Mouse (Mus musculus): Measurements from ENCODE around the gene Atp2c2.

Gene Atp2c2

GRCm38 (mm10) chr8:119784676-119785075 is 84.9 kb downstream of the Atp2c2 start:
- DNase-seq (ENCODE audit: low read depth, low spot score): no peak

DNA sequence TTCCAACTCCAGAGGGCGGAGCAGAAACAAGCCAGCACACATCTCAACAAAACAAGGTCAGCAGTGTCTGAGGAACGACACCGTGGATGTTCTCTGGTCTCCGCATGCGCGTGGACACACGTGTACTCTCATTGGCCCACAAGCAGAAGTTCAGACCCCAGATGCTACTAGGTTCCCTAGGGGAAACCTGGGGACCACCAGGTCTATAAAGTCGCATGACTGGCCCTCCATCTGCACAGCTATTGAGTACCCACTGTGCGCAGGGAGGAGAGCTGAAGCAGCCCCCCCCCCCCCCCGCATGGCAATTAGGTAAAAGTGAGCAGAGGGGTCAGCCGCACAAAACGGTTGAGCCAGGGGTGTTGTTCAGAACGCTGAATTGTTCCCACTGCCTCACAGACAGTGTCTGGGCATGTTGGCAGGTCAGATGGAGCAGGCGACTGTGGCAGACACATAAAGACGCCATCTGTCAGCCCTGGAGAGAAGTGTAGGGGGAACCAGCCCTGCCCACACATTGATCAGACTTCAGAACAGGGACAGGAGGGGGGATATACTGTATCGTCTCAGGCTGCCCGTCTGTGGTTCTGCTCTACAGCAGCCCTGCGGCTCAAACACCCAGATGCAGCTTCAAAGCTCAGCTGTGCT is 86.1 kb downstream of the Atp2c2 start:
- peak; percentile 35 for DNase-seq (ENCODE audit: low read depth, low spot score)

- no peak for DNase-seq (ENCODE audit: low read depth, low spot score)
These were observed 87.1 kb downstream of the Atp2c2 start for GRCm38 (mm10) chr8:119786871-119787270.

- DNase-seq (ENCODE audit: low read depth, low spot score): no peak
These were observed 87.5 kb downstream of the Atp2c2 start for GRCm38 (mm10) chr8:119787341-119787740.

DNA sequence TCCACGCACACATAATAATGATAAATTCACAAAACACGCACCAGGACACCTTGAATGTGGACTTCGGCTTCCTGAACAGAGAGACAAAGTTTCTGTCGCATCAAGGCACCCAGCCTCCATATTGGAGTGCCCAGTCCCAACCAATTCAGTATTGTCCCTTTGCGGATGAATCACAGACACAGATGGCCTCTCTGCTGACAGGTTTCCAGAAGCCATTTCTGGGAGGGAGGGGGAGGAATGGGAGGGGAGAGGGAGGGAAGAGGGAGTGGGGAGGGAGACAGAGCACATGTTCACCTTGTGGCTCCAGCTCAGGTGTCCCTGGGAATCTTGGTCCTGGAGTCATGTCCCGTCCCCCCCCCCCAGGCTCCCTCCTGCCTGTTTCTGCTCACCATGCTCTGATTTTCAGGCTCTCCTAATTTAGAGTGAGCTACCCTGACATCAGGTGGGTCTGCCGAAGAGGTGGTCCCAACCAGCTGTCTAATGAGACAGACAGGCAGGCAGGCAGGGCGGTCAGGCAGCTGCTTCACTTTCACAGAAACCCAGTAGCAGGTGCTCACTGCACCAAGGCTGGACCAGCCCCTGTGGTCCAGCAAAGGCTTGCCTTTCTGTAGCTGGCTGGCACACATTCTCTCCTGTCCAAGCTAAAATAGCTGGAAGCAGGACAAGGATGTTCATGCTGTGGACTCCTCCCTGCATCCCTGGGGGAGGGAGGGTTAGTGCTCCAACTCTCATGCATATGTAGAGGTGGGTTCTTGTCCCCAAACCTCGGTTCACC is 89.0 kb downstream of the Atp2c2 start:
- DNase-seq (ENCODE audit: low read depth, low spot score): no peak

GRCm38 (mm10) chr8:119789581-119789980 is 89.8 kb downstream of the Atp2c2 start:
- no peak for DNase-seq (ENCODE audit: low read depth, low spot score)

DNA sequence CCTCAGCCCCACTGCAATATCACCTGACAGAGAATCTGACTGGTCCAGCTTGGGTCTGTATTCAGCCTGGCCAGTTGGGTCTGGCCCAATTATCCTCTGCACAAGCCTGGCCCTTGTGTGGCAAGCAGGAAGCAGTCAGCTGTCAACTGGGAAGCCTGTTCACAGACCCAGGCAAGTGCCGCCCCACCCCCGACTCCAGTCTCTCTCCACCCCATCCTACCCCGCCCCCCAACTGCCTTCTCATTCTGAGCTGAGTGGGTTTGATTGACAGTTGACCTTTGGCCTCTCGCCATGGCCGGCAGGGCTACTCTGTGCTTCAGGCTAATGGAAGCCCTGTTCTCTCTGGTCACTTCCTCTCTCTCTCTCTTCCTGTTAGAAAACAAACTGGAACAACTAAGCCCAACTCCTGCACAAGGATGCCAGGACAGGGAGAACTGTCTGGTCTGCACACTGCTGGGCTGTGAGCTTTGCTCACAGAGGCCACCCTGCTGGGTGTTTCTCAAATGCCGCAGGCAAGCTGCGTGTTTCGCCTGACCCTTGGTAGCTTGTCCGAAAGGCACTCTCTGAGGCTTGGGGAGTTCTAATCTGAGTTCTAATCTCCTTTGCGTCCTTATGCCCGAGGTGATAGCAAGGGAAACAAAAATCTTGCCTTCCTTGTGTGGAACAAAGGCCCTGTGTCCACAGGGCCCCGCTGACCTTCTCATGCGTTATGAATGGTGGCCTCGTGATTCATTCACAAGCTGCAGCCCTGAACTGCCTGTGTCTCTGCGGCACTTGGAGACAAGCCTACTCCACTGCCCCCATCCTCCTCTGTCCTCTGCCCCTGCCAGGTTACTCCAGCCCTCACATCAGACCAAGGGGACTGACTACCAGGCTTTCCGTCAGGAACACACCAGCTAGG is 92.2 kb downstream of the Atp2c2 start:
- no peak for DNase-seq (ENCODE audit: low read depth, low spot score)

DNA sequence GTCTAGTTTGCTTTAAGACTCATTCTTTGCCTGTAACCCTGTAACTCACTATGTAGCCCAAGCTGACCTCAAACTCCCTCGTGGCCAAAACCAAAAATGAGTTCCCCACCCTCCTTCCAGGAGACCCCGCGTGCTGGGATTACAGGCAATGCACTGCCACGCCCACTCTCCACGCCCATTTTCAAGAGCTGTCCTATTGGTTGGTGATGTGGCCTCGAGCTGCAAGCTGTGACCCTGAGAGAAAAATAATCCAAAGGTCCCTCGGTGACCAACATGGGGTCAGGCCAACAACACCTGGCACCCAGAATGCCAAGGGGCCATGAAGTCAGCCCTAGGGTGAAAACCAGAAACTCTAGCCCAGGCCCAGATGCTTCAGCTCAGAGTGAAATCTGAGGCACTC is 94.9 kb downstream of the Atp2c2 start:
- no peak for DNase-seq (ENCODE audit: low read depth, low spot score)

- DNase-seq (ENCODE audit: low read depth, low spot score): peak; percentile 69
These were observed 95.8 kb downstream of the Atp2c2 start for GRCm38 (mm10) chr8:119795651-119796050.

GRCm38 (mm10) chr8:119798170-119798964 is 98.6 kb downstream of the Atp2c2 start:
- peak; percentile 84 for DNase-seq (ENCODE audit: low read depth, low spot score)

DNA sequence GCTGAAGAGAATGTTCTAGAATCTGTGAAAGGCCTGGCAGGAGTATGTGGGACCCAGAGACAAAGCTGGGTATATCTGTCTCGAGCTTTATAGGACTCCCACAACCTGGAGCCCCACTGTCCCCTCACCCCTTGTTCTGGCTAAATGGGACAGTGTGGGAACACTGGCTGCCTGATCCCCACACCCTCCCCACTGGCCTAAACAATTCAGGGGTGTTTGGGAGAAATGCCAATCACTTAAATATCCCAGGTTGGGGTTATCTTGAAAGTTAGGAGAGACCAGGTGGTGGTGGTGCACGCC is 99.1 kb downstream of the Atp2c2 start:
- DNase-seq (ENCODE audit: low read depth, low spot score): no peak

DNA sequence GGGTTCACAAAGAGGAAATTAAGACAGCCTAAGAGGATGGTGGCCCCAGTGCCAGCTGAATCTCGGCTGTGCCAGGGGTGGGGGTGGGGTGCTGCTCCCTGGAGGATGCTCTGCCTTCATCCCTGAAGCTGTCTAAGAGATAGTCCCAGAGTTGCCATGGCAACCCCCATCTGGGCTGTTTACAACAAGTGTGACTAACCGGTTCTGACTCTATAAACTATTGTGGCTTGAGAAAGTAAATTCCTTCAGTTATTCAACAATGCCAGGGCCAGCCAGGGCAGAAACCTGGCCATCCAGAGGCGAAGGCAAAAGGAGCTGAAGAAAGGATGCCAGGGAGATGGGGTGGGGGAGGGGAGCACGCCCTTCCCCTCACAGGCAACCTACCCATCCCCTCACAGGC is 101.4 kb downstream of the Atp2c2 start:
- DNase-seq (ENCODE audit: low read depth, low spot score): no peak

- DNase-seq (ENCODE audit: low read depth, low spot score): peak; percentile 59
These were observed 102.8 kb downstream of the Atp2c2 start for GRCm38 (mm10) chr8:119802592-119802991.

DNA sequence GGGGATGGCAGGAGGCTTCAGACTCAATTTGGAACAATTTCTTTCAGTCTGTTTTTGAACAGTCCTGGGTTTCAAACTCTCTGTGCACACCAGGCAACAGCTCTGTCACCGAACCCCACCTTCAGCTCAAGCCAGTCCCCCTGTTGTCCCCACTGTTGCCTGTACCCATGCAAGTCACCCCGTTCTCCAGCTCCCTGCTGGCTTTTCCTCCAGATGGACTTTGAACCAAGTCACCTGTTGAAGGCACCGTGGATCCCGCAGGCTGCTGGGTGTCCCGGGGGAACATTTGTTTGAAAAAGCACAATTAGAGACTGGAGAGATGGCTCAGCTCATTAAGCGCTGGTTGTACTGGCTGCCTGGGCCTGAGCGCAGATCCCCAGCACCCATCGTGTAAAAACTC is 105.5 kb downstream of the Atp2c2 start:
- no peak for DNase-seq (ENCODE audit: low read depth, low spot score)

DNA sequence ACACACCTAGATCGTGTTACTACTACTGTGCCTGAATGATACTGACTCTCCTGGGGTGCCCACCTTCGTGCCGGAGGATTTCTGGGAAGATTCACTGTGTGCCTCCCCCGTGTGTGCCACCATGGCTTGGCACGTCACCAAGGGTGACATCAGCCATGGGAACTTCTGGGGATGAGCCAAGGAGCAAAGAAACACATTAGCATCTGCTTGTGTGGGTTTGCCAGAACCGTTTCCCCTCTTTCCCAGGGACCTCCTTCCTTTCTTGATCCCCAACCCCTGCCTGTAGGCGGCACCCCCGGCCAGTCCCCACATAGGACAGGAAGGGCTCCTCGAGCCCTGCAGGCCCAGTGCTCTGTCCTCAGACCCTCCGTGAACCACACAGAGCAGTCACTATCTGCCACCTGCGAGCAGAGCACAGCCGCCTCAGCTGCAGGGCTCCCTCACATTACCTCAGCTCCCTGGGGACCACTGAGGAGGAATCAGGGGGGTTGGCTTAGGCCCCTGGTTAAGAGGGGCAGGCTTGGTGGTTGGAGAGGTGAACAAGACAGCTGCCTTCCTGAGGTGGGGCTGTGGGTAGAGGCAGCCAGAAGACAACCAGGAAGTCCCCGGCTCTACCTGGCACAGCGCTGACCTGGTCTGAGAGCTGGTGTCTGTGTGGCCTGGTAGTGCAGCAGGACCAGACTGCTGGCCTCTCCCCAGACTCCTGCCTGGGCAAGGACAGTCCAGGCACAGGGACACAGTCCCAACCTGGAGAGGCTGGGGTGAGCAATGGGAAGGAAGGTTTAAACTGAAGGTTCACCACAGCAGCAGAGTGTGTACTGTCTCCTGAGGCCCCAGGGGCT is 106.8 kb downstream of the Atp2c2 start:
- DNase-seq (ENCODE audit: low read depth, low spot score): peak; percentile 80
